Mouse (Mus musculus): Measurements from ENCODE around the gene Efna2.

DNA sequence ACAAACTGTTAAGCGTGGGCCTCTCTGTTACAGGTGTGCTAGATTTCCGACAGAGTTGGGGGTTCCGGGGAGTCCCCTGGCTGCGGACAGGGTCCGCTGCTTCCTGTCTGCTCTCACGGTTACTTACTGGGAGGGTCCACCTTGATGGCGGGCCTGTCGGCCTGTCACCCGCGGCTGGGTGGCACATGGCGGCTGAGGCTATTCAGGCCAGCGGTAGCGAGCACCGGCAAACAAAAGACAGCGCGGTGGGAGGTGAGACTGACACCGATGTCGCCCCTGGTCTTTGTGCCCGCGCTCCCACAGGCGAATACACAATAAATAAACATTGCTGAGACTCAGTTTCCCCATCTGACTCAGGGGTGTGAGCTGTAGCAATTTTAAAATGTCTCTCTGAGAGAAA lies 10.7 kb downstream of the Efna2 start:
- TF ChIP-seq CTCF (conservative IDR thresholded peaks at IDR 0.05; ENCODE audit: low read length) (no peak), NANOG (IDR thresholded peaks at IDR 0.05; ENCODE audit: borderline replicate concordance, low read length) (no peak), POU5F1 (IDR thresholded peaks at IDR 0.05; ENCODE audit: borderline replicate concordance, low read length) (no peak)
